Mouse (Mus musculus): ENCODE measurements around the gene Crispld2.

- TF ChIP-seq POLR2A (IDR thresholded peaks at IDR 0.05; ENCODE audit: extremely low read depth, insufficient read depth, low read length) (no peak), CTCF (IDR thresholded peaks at IDR 0.05; ENCODE audit: extremely low read depth, insufficient read depth, low read length) (no peak)
These were observed 42.2 kb downstream of the Crispld2 start for GRCm38 (mm10) chr8:120034471-120034870.

Measured in cortical plate, adult 2 months (tissue).